Mouse (Mus musculus) bone marrow, adult 2 months (tissue): Measurements from ENCODE around the gene Gm43191. TPM values are rescaled to one million over a fixed set of nuclear protein-coding genes. Genes with fewer than 3 reads are reported as not detected.

Source experiments
- H3K27ac ChIP-seq: fragments of 200-500 bp; 2 replicates; pipeline ENCODE4 v1.5.1; 2012; ENCODE audit warnings: low read depth, mild to moderate bottlenecking, control low read depth, inconsistent platforms, low read length; ENCODE audit not compliant: control insufficient read depth, poor library complexity, insufficient read depth
- H3K4me1 ChIP-seq: fragments of 200-500 bp; 2 replicates; pipeline ENCODE4 v1.6.1; 2011; ENCODE audit warnings: low read length; ENCODE audit not compliant: control insufficient read depth, insufficient read depth
- H3K4me3 ChIP-seq: fragments of 200-500 bp; replicated peaks from 2 replicates; pipeline ENCODE3; 2011; ENCODE audit warnings: mild to moderate bottlenecking, low read depth, low read length, control low read depth; ENCODE audit not compliant: control insufficient read depth
- CTCF ChIP-seq: fragments of 200-500 bp; IDR thresholded peaks from 2 replicates; pipeline ENCODE4 v1.5.1; 2011; ENCODE audit warnings: low read length, control low read depth; ENCODE audit not compliant: control insufficient read depth, insufficient read depth
- POLR2A ChIP-seq: fragments of 200-500 bp; IDR thresholded peaks from 2 replicates; pipeline ENCODE4 v1.6.1; 2011; ENCODE audit warnings: low read depth, mild to moderate bottlenecking, control low read depth, low read length, borderline replicate concordance; ENCODE audit not compliant: control insufficient read depth
- WGBS: fragments of 180-500 bp; shearing (Covaris S2); methylation state at CpG from one replicate; pipeline ENCODE4 v1.1.7; 2018; 5-methylcytosine and 5-hydroxymethylcytosine counted together
- polyA plus RNA-seq: library from polyadenylated mRNA; stranded (reverse); fragments of >200 nt; gene quantifications from 2 replicates; pipeline ENCODE4 v1.2.4, GENCODE M21; 2011; ENCODE audit warnings: low replicate concordance; ENCODE audit not compliant: missing spikeins, insufficient read depth, insufficient read length

The Gm43191 gene
- polyA plus RNA-seq, 1 experiment = not detected

- H3K4me3 ChIP-seq = no peak overlapping the region
- 90% methylated on average over 1 of the region's 1 CpGs for WGBS
- no peaks in the 10 kb centered on the region; the same call in none of the 2 replicates for H3K4me1 ChIP-seq
- TF ChIP-seq CTCF (no peak), POLR2A (no peak)
- H3K27ac ChIP-seq = no peak overlapping the region
These were observed 49.6 kb downstream of the Gm43191 start for GRCm38 (mm10) chr3:116631459-116631858.

- no peaks in the 10 kb centered on the region for H3K4me1 ChIP-seq
- WGBS = 91% methylated on average over 7 of the region's 7 CpGs
- TF ChIP-seq CTCF = no peak
- TF ChIP-seq POLR2A = no peak
- no peak overlapping the region for H3K27ac ChIP-seq
- H3K4me3 ChIP-seq = no peak overlapping the region
These were observed 58.4 kb downstream of the Gm43191 start for GRCm38 (mm10) chr3:116622641-116623040.

DNA sequence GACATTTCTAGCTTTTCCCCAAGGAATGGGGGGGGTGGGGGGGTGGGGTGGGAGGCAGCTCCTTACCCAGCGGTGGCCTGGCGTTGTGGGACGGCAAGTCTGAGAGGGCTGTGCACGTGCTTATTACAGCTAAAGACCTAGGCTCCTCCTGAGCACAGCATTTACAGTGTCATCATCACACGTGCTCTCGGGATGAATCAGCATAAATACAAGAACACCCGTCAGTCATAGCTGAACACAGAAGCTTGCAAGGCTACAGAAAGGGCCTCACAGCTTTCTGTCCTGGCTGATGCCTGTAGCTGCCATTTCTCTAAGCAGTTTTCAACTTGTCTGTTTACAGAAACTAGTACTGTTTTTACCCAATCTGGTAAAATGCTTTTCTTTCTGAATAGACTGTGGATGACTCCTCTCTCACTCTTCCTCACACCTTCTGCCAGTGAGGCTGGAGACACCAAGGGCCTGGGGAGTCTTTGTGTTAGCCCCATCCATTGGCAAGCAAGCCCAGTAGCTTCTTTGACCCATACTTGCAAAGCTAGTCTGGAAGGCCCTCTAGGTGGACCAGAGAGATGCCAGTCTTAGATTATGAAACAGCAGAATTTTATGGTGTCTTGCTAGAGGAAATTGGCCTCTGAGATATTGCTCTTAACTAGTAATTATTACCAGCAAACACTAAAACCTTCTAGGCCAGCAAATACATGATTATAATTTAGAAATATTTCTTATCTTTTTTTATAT is 60.3 kb downstream of the Gm43191 start:
- no peak overlapping the region for H3K27ac ChIP-seq
- 44% methylated on average over 7 of the region's 7 CpGs for WGBS

GRCm38 (mm10) chr3:116618855-116619254 is 62.2 kb downstream of the Gm43191 start:
- no peak for TF ChIP-seq CTCF
- no peak for TF ChIP-seq POLR2A
- WGBS = 71% methylated on average over 6 of the region's 6 CpGs
- Histone ChIP-seq H3K4me1 (no peaks in the 10 kb centered on the region), H3K4me3 (no peak overlapping the region), H3K27ac (no peak overlapping the region)

More for the DNA sequence above, 60.3 kb downstream of the Gm43191 start:
- no peak for TF ChIP-seq CTCF
- TF ChIP-seq POLR2A = no peak
- H3K4me3 ChIP-seq = no peak overlapping the region
- H3K4me1 ChIP-seq = no peaks in the 10 kb centered on the region

DNA sequence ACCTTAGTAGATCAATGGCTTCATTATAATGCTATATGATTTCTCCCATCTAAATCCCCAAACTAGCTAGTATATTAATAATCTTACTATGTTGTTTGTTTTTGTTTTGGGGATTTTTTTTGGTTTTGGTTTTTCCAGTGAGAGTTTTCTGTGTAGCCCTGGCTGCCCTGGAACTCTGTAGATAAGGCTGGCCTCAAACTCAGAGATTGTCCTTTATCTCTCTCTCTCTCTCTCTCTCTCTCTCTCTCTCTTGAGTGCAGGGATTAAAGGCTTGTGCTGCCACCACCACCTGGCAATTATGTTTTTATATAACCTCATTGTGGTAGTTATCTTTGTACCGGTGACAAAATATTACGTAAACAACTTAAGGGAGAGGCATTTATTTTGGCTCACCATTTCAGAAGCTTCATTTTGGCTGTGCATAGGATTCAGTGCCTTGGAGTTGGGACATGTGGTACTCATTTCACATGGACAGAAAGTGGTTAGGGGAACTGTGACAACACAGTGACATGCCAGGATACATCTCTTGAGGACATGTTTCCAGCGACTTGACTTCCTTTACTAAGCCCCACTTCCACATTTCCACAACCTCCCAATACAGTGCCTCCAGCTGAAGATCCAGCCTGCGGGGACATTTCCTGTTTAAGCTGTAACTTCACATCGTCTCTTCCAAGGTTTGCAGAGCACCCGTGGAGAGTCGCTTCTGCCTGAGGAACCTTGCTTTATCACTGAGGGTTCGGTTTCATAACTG is 65.6 kb downstream of the Gm43191 start:
- no peak for TF ChIP-seq POLR2A
- no peak for TF ChIP-seq CTCF
- 67% methylated on average over 8 of the region's 8 CpGs for WGBS

GRCm38 (mm10) chr3:116614295-116614892 is 66.7 kb downstream of the Gm43191 start, which contains the start of gene Trmt13:
Trmt13 (minus strand) TSS chr3:116614587.
- Histone ChIP-seq H3K4me1 (no peaks in the 10 kb centered on the region), H3K4me3 (no peak within 1 kb of the TSS), H3K27ac (no peak within 1 kb of the TSS)
- 85% methylated on average over 10 of the region's 10 CpGs for WGBS
- TF ChIP-seq POLR2A (no peak), CTCF (no peak)

More for the DNA sequence above, 65.6 kb downstream of the Gm43191 start:
- Histone ChIP-seq H3K4me3 (no peak overlapping the region), H3K27ac (no peak overlapping the region), H3K4me1 (no peaks in the 10 kb centered on the region)

DNA sequence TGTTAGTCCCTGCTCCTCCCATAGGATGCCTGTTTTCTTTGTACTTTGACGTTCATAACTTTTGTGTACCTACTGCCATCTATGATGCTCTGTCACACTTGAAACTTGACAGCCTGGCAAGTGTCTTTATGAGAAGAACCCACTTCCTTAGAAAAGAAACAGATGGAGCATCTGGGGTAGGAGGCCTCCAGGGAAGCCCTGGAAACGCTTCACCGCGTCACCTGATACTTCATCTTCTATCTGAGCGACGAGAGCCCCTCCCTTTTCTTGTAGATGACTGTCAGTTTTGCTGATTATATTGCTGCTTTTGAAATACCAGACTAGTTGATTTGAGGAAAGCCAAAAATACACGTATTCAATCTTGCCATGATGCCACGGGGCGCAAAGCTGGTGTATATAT is 76.5 kb downstream of the Gm43191 start:
- WGBS = 86% methylated on average over 9 of the region's 9 CpGs
- TF ChIP-seq CTCF (no peak), POLR2A (no peak)
- H3K4me1 ChIP-seq = no peaks in the 10 kb centered on the region
- H3K4me3 ChIP-seq = no peak overlapping the region
- no peak overlapping the region for H3K27ac ChIP-seq

- no peak overlapping the region for H3K27ac ChIP-seq
- 82% methylated on average over 5 of the region's 5 CpGs for WGBS
- no peak for TF ChIP-seq CTCF
- TF ChIP-seq POLR2A = no peak
- H3K4me3 ChIP-seq = no peak overlapping the region
- no peaks in the 10 kb centered on the region for H3K4me1 ChIP-seq
These were observed 79.3 kb downstream of the Gm43191 start for GRCm38 (mm10) chr3:116601781-116602180.
